Mouse (Mus musculus): ENCODE data around the gene 1500009C09Rik. TPM values are rescaled to one million over a fixed set of nuclear protein-coding genes. Genes with fewer than 3 reads are reported as not detected.

1500009C09Rik gene
- total and polyA plus RNA-seq, 3 experiments: not detected

- peak overlapping the region; percentile 67 for H3K9ac ChIP-seq (ENCODE audit: insufficient read depth, low read depth)
- dilution Hi-C loops (cut with MboI; ENCODE audit: extremely low pct_ligation_motif_present, extremely low pct_unique_long_range_greater_than_20kb, low sequenced_read_pairs) (no loop called here), in situ Hi-C loops (cut with MboI; ENCODE audit: low pct_ligation_motif_present, low pct_unique_long_range_greater_than_20kb, low sequenced_read_pairs) (loop anchor here (10.0 kb wide), 1 partner anchor 179 kb away; the partner anchor contains the start of gene Mei1)
- H3K4me2 ChIP-seq (ENCODE audit: insufficient read depth, low read depth, poor library complexity, severe bottlenecking): peak overlapping the region; percentile 62
- TF ChIP-seq HCFC1 (IDR thresholded peaks at IDR 0.05; ENCODE audit: low read depth, low read length): peak; percentile 50
- 0 out of 2 replicates have a peak, but pooled peaks have one; percentile 1 for TF ChIP-seq NELFE (IDR thresholded peaks at IDR 0.05; ENCODE audit: low read depth, low read length)
- TF ChIP-seq USF2 (conservative IDR thresholded peaks at IDR 0.05; ENCODE audit: low read depth, low read length): no peak
- DNase-seq (ENCODE audit: extremely low read depth): no peak
- H3K27ac ChIP-seq (ENCODE audit: insufficient read depth, low read depth): peak overlapping the region; percentile 54
- peaks cover 13 to 26% of the 10 kb centered on the region in 2 experiments for H3K36me3 ChIP-seq (replicated peaks in 1 of 2; ENCODE audit: control insufficient read depth in 1 of 2, insufficient read depth in 1 of 2, low read length in 1 of 2)
- peak overlapping the region; percentile 70 to 94 (median 79) for H3K4me3 ChIP-seq (replicated peaks in 1 of 3; ENCODE audit: low read depth in 2 of 3, low read length in 2 of 3, poor library complexity in 1 of 3)
- no peaks in the 10 kb centered on the region for H3K9me3 ChIP-seq (replicated peaks; ENCODE audit: low read length)
- H3K4me1 ChIP-seq (ENCODE audit: control insufficient read depth in 1 of 2, insufficient read depth in 2 of 2): peaks cover 0 to 13% of the 10 kb centered on the region in 2 experiments; a peak in 3 of 4 replicates
- peaks cover 4% of the 10 kb centered on the region; the same call in 1 of the 2 replicates for H3K79me2 ChIP-seq (replicated peaks; ENCODE audit: control insufficient read depth, extremely low read depth, insufficient read depth, poor library complexity, severe bottlenecking)
- no peaks in the 10 kb centered on the region for H3K27me3 ChIP-seq (replicated peaks)
Observed at GRCm38 (mm10) chr15:82243742-82244114, 8.5 kb upstream of the 1500009C09Rik start.

GRCm38 (mm10) chr15:82244115-82244804 is 7.9 kb upstream of the 1500009C09Rik start, which contains the start of gene Cenpm:
TSS of gene Cenpm (minus strand) at chr15:82244748.
- Histone ChIP-seq H3K4me3 (replicated peaks in 1 of 3; ENCODE audit: low read depth in 2 of 3, low read length in 2 of 3, poor library complexity in 1 of 3) (peak within 1 kb of the TSS; percentile 70 to 94 (median 79)), H3K4me2 (ENCODE audit: insufficient read depth, low read depth, poor library complexity, severe bottlenecking) (peak within 1 kb of the TSS; percentile 82), H3K36me3 (replicated peaks in 1 of 2; ENCODE audit: control insufficient read depth in 1 of 2, insufficient read depth in 1 of 2, low read length in 1 of 2) (peaks cover 7 to 21% of the 10 kb centered on the region in 2 experiments), H3K79me2 (replicated peaks; ENCODE audit: control insufficient read depth, extremely low read depth, insufficient read depth, poor library complexity, severe bottlenecking) (peaks cover 4% of the 10 kb centered on the region; the same call in 1 of the 2 replicates), H3K9ac (ENCODE audit: insufficient read depth, low read depth) (peak within 1 kb of the TSS; percentile 72), H3K27me3 (replicated peaks) (no peaks in the 10 kb centered on the region), H3K27ac (ENCODE audit: insufficient read depth, low read depth) (peak within 1 kb of the TSS; percentile 87), H3K4me1 (ENCODE audit: control insufficient read depth in 1 of 2, insufficient read depth in 2 of 2) (peaks cover 0 to 13% of the 10 kb centered on the region in 2 experiments; a peak in 3 of 4 replicates), H3K9me3 (replicated peaks; ENCODE audit: low read length) (no peaks in the 10 kb centered on the region)
- TF ChIP-seq NELFE (IDR thresholded peaks at IDR 0.05; ENCODE audit: low read depth, low read length): peak; percentile 61; the same call in 1 of the 2 replicates
- TF ChIP-seq MYC (IDR thresholded peaks at IDR 0.05; ENCODE audit: low read depth, low read length): peak; percentile 59; the same call in 1 of the 2 replicates
- TF ChIP-seq RAD21 (IDR thresholded peaks at IDR 0.05; ENCODE audit: low read depth, low read length): no peak
- TF ChIP-seq ELF1 (IDR thresholded peaks at IDR 0.05; ENCODE audit: low read depth, low read length): peak; percentile 41; the same call in 1 of the 2 replicates
- no peak for TF ChIP-seq MEF2A (IDR thresholded peaks at IDR 0.05; ENCODE audit: borderline replicate concordance, low read depth, low read length)
- TF ChIP-seq PAX5 (IDR thresholded peaks at IDR 0.05; ENCODE audit: low read length): no peak
- no peak for TF ChIP-seq BHLHE40 (IDR thresholded peaks at IDR 0.05; ENCODE audit: low read depth, low read length)
- peak; percentile 65 for TF ChIP-seq POLR2A (IDR thresholded peaks at IDR 0.05; ENCODE audit: low read depth, low read length)
- no peak for TF ChIP-seq RCOR1 (conservative IDR thresholded peaks at IDR 0.05; ENCODE audit: low read depth, low read length)
- TF ChIP-seq E2F4 (IDR thresholded peaks at IDR 0.05; ENCODE audit: insufficient replicate concordance, low read depth, low read length): 0 out of 2 replicates have a peak, but pooled peaks have one; percentile 65
- peak; percentile 88 for TF ChIP-seq SIN3A (IDR thresholded peaks at IDR 0.05; ENCODE audit: low read length)
- peak; percentile 80; the same call in 1 of the 2 replicates for TF ChIP-seq MXI1 (IDR thresholded peaks at IDR 0.05; ENCODE audit: low read depth, low read length)
- peak; percentile 70 for TF ChIP-seq CHD2 (IDR thresholded peaks at IDR 0.05; ENCODE audit: low read length)
- TF ChIP-seq IRF4 (IDR thresholded peaks at IDR 0.05; ENCODE audit: low read depth, low read length): 0 out of 2 replicates have a peak, but pooled peaks have one; percentile 17
- peak; percentile 71; the same call in 1 of the 2 replicates for TF ChIP-seq ZMIZ1 (IDR thresholded peaks at IDR 0.05; ENCODE audit: low read depth, low read length)
- peak; percentile 78 for TF ChIP-seq NRF1 (IDR thresholded peaks at IDR 0.05; ENCODE audit: low read depth, low read length)
- TF ChIP-seq EP300 (IDR thresholded peaks at IDR 0.05; ENCODE audit: low read length): no peak
- TF ChIP-seq SMC3 (IDR thresholded peaks at IDR 0.05; ENCODE audit: low read depth, low read length): no peak
- peak; percentile 32; the same call in 1 of the 2 replicates for TF ChIP-seq TCF12 (IDR thresholded peaks at IDR 0.05; ENCODE audit: low read depth, low read length)
- peak; percentile 72 for TF ChIP-seq MAX (IDR thresholded peaks at IDR 0.05; ENCODE audit: low read length)
- peak; percentile 40 for TF ChIP-seq HCFC1 (IDR thresholded peaks at IDR 0.05; ENCODE audit: low read depth, low read length)
- in situ Hi-C loops (cut with MboI; ENCODE audit: low pct_ligation_motif_present, low pct_unique_long_range_greater_than_20kb, low sequenced_read_pairs): loop anchor here (10.0 kb wide), 1 partner anchor 179 kb away; the partner anchor contains the start of gene Mei1
- DNase-seq (ENCODE audit: extremely low read depth): peak; percentile 91
- dilution Hi-C loops (cut with MboI; ENCODE audit: extremely low pct_ligation_motif_present, extremely low pct_unique_long_range_greater_than_20kb, low sequenced_read_pairs): no loop called here
